Mouse (Mus musculus) G1E (cell line): Measurements from ENCODE around the gene Ankrd54.

Experiments
- CTCF ChIP-seq: IDR thresholded peaks from 2 replicates; pipeline ENCODE4 v1.5.1; 2012; ENCODE audit warnings: low read depth, low read length, inconsistent platforms, mixed read lengths
- GATA1 ChIP-seq: IDR thresholded peaks from 2 replicates; pipeline ENCODE4 v1.6.1; 2012; ENCODE audit warnings: borderline replicate concordance, low read length, inconsistent platforms, mixed read lengths
- TAL1 ChIP-seq: conservative IDR thresholded peaks from 2 replicates; pipeline ENCODE4 v1.6.1; 2012; ENCODE audit warnings: low read depth, low read length, inconsistent platforms, mixed read lengths

DNA sequence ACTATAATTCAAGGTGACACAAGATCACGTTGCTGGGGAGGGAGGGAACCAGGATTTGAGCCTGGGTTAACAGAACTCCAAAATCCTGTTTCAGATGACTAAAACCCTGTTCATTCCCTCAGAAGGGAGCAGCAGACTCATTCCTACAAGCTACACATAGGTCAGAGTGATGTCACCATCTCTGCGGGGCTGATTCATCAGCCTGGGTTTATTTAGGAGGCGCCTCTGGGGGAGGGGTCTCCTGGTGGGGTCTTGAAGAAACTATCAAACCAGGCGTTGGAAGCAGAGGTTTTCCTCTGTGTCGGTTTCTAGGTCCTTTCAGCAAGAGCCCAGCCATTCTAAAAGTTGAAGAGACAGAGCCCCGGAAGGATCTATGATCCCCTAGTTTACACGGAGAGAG, 45.3 kb upstream of the Ankrd54 start:
- TF ChIP-seq CTCF (no peak), GATA1 (no peak), TAL1 (no peak)
